8 mouse cellular contexts compared by ENCODE assay signal in the genomic region with DNA sequence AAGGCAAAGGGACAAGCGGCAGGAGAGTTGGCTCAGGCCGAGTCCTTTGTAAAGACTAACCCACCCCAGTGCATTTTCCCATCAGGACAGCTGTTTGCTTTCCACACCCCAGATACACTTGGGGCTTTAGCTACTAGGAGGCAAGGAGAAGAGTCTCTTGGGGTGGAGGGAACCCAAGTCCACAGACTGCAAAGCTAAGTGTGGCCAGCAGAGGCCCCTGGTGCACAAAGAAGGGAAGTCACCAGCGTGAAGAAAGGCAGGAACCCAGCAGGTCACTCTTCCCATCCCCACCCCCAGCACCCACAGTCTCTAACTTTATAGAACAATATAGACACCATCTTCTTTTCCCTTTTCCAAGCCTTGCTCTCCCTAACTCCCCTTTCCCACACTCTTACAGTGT. TPM values are rescaled to one million over a fixed set of nuclear protein-coding genes. Genes with fewer than 3 reads are reported as not detected.
DNase-seq lines count a peak whose midpoint lies in the region; ATAC-seq and TF ChIP-seq lines count a peak whose summit lies in the region.

No protein-coding gene starts in this region.

- no peak overlapping the region for H3K27ac ChIP-seq in gastrocnemius, adult 2 months
- H3K27ac ChIP-seq in testis, adult 2 months (ENCODE audit: control insufficient read depth, insufficient read depth, low read depth, low read length), result no peak overlapping the region
- H3K27ac ChIP-seq in lung, postnatal 0 days (ENCODE audit: low read length), result no peak overlapping the region
- H3K27ac ChIP-seq in embryonic facial prominence, embryonic 10.5 days (replicated peaks), result no peak overlapping the region

- no peak overlapping the region for H3K4me3 ChIP-seq in gastrocnemius, adult 2 months
- H3K4me3 ChIP-seq in testis, adult 2 months (ENCODE audit: control insufficient read depth, low read depth, low read length), result no peak overlapping the region
- no peak overlapping the region for H3K4me3 ChIP-seq in lung, postnatal 0 days (ENCODE audit: low read depth, low read length)
- H3K4me3 ChIP-seq in embryonic facial prominence, embryonic 10.5 days, result no peak overlapping the region

- TF ChIP-seq EP300 in lung, postnatal 0 days (IDR thresholded peaks at IDR 0.05), result no peak

- no peak for TF ChIP-seq POLR2A in testis, adult 2 months (IDR thresholded peaks at IDR 0.05; ENCODE audit: control insufficient read depth, low read depth, low read length)

- no peaks in the 10 kb centered on the region for H3K27me3 ChIP-seq in testis, adult 2 months (ENCODE audit: control insufficient read depth, insufficient read depth, low read length)
- no peaks in the 10 kb centered on the region for H3K27me3 ChIP-seq in lung, postnatal 0 days (replicated peaks; ENCODE audit: insufficient read depth, low read length)
- H3K27me3 ChIP-seq in embryonic facial prominence, embryonic 10.5 days (replicated peaks; ENCODE audit: low read depth, poor library complexity, severe bottlenecking), result peaks cover 26% of the 10 kb centered on the region

- intact Hi-C loops in gastrocnemius, adult 2 months (cut with DNase I), result loop anchor here (5.0 kb wide), 1 partner anchor 47 kb away; no protein-coding TSS in a partner anchor

- H3K9me3 ChIP-seq in lung, postnatal 0 days (ENCODE audit: low read length), result no peaks in the 10 kb centered on the region
- no peaks in the 10 kb centered on the region for H3K9me3 ChIP-seq in embryonic facial prominence, embryonic 10.5 days

- no peak for ATAC-seq in lung, postnatal 0 days

- 39% methylated on average over 3 of the region's 3 CpGs for WGBS in lung, postnatal 0 days
- WGBS in embryonic facial prominence, embryonic 10.5 days, result 27% methylated on average over 3 of the region's 3 CpGs

- TF ChIP-seq CTCF in gastrocnemius, adult 2 months (IDR thresholded peaks at IDR 0.05), result peak; percentile 61
- TF ChIP-seq CTCF in testis, adult 2 months (IDR thresholded peaks at IDR 0.05; ENCODE audit: control insufficient read depth, insufficient read depth, insufficient replicate concordance, low read depth, low read length), result peak; percentile 28; the same call in 1 of the 2 replicates
- TF ChIP-seq CTCF in lung, postnatal 0 days (IDR thresholded peaks at IDR 0.05), result peak; percentile 64

- DNase-seq in gastrocnemius, adult 2 months, result peak; percentile 61
- no peak for DNase-seq in gastrocnemius, postnatal 4 days (ENCODE audit: low spot score in 2 of 2)
- DNase-seq in testis, postnatal 14 days (ENCODE audit: low spot score), result no peak
- peak; percentile 39 for DNase-seq in lung, postnatal 0 days (ENCODE audit: low spot score)
- no peak for DNase-seq in yolk sac, embryonic 10.5 days (ENCODE audit: low spot score)
- DNase-seq in embryonic facial prominence, embryonic 10.5 days (ENCODE audit: low spot score), result no peak
- DNase-seq in frontal cortex, postnatal 25 days (ENCODE audit: low spot score in 2 of 2), result no peak

- H3K36me3 ChIP-seq in testis, adult 2 months (ENCODE audit: control insufficient read depth, insufficient read depth, low read length), result no peaks in the 10 kb centered on the region
- H3K36me3 ChIP-seq in lung, postnatal 0 days (ENCODE audit: insufficient read depth, low read length), result no peaks in the 10 kb centered on the region
- no peaks in the 10 kb centered on the region for H3K36me3 ChIP-seq in embryonic facial prominence, embryonic 10.5 days (replicated peaks)

- no peak overlapping the region for H3K9ac ChIP-seq in lung, postnatal 0 days (replicated peaks; ENCODE audit: low read depth)

- H3K4me2 ChIP-seq in lung, postnatal 0 days (replicated peaks; ENCODE audit: low read depth, low read length), result no peak overlapping the region

- H3K4me1 ChIP-seq in testis, adult 2 months (ENCODE audit: control insufficient read depth, insufficient read depth, low read length), result peaks cover 10% of the 10 kb centered on the region
- H3K4me1 ChIP-seq in lung, postnatal 0 days (ENCODE audit: insufficient read depth, low read depth, low read length), result no peaks in the 10 kb centered on the region
- peaks cover 28% of the 10 kb centered on the region for H3K4me1 ChIP-seq in embryonic facial prominence, embryonic 10.5 days

RNA-seq across cellular contexts. Expression of a gene that starts 9.4 kb away (rescaled TPM):
- 10 to 100 TPM; 64.1 to 69.2 TPM for total RNA-seq in gastrocnemius, adult 2 months (2021)
- 10 to 100 TPM; 80.2 to 89.7 TPM for total RNA-seq in gastrocnemius, postnatal 4 days (2021)
- polyA plus RNA-seq in testis, adult 2 months (2012; rRNA removed), result 56.3 and 61.0 TPM in 2 replicates
- polyA plus RNA-seq in lung, postnatal 0 days (2015; fragmentation: Nextera tagmentation; extraction: Ambion mirVana), result 126 and 138 TPM in 2 replicates
- polyA plus RNA-seq in embryonic facial prominence, embryonic 10.5 days (2016; fragmentation: Nextera tagmentation; extraction: Ambion mirVana), result 478 and 497 TPM in 2 replicates

RNA-seq across cellular contexts. Expression of a gene that starts 33.2 kb away (rescaled TPM):
- under 1 TPM; 0.18 to 0.28 TPM for total RNA-seq in gastrocnemius, adult 2 months (2021)
- total RNA-seq in gastrocnemius, postnatal 4 days (2021), result 1 to 10 TPM; 1.4 to 1.5 TPM
- 0.15 and 0.35 TPM in 2 replicates for polyA plus RNA-seq in testis, adult 2 months (2012; rRNA removed)
- polyA plus RNA-seq in lung, postnatal 0 days (2015; fragmentation: Nextera tagmentation; extraction: Ambion mirVana), result 4.8 and 6.6 TPM in 2 replicates
- polyA plus RNA-seq in embryonic facial prominence, embryonic 10.5 days (2016; fragmentation: Nextera tagmentation; extraction: Ambion mirVana), result 1.3 and 1.5 TPM in 2 replicates

Comparison
In these comparisons a context has a peak if more than half of its experiments do, and no peak if none do; other contexts are left out.
1. DNase-seq: peak in gastrocnemius, adult 2 months (single experiment) and lung, postnatal 0 days (single experiment); none in gastrocnemius, postnatal 4 days (0 of 2), testis, postnatal 14 days (single experiment), yolk sac, embryonic 10.5 days (single experiment), embryonic facial prominence, embryonic 10.5 days (single experiment) and frontal cortex, postnatal 25 days (0 of 2).
2. Peak in every context shown above with its lines, with median percentiles within 50 percentile points of each other: CTCF ChIP-seq.